Mouse (Mus musculus): ENCODE measurements at regions not wholly inside any gene's neighbourhood (a gene's known extent, or its start where the extent isn't known, plus 50 kb on each side); places are given as distances from the start of the nearest gene placed in this dataset.

GRCm38 (mm10) chr4:95180999-95181398 lies 129.0 kb upstream of the Jun start:
- no peaks in the 10 kb centered on the region for H3K36me3 ChIP-seq (ENCODE audit: control insufficient read depth, insufficient read depth, low read length)
- H3K4me1 ChIP-seq (replicated peaks; ENCODE audit: control insufficient read depth, insufficient read depth, low read length), result peaks cover 10% of the 10 kb centered on the region
- DNase-seq (ENCODE audit: low spot score) (no peak), ATAC-seq (replicated peaks; ENCODE audit: low FRiP score) (no peak)
- no peak overlapping the region for H3K27ac ChIP-seq (ENCODE audit: low read depth, low read length)
- H3K4me3 ChIP-seq (ENCODE audit: low read depth, low read length), result no peak overlapping the region
- H3K4me2 ChIP-seq, result no peak overlapping the region
- no peak overlapping the region for H3K9ac ChIP-seq (ENCODE audit: low read depth, low read length)
- no peaks in the 10 kb centered on the region for H3K27me3 ChIP-seq (replicated peaks; ENCODE audit: control insufficient read depth, insufficient read depth, low read length)
- H3K9me3 ChIP-seq (ENCODE audit: control insufficient read depth, low read length), result no peaks in the 10 kb centered on the region

GRCm38 (mm10) chr4:95184180-95184579 lies 132.2 kb upstream of the Jun start:
- no peaks in the 10 kb centered on the region for H3K27me3 ChIP-seq (replicated peaks; ENCODE audit: control insufficient read depth, insufficient read depth, low read length)
- DNase-seq (ENCODE audit: low spot score), result no peak
- 84% methylated on average over 4 of the region's 4 CpGs for WGBS
- H3K36me3 ChIP-seq (ENCODE audit: control insufficient read depth, insufficient read depth, low read length), result no peaks in the 10 kb centered on the region
- no peaks in the 10 kb centered on the region for H3K9me3 ChIP-seq (ENCODE audit: control insufficient read depth, low read length)
- H3K4me2 ChIP-seq, result no peak overlapping the region
- no peak for ATAC-seq (replicated peaks; ENCODE audit: low FRiP score)
- H3K9ac ChIP-seq (ENCODE audit: low read depth, low read length), result no peak overlapping the region
- H3K27ac ChIP-seq (ENCODE audit: low read depth, low read length), result no peak overlapping the region
- no peaks in the 10 kb centered on the region for H3K4me1 ChIP-seq (replicated peaks; ENCODE audit: control insufficient read depth, insufficient read depth, low read length)
- no peak overlapping the region for H3K4me3 ChIP-seq (ENCODE audit: low read depth, low read length)

GRCm38 (mm10) chr4:95185113-95185915 lies 133.3 kb upstream of the Jun start:
- no peak for ATAC-seq (replicated peaks; ENCODE audit: low FRiP score)
- DNase-seq (ENCODE audit: low spot score), result no peak
- no peak overlapping the region for H3K9ac ChIP-seq (ENCODE audit: low read depth, low read length)
- H3K36me3 ChIP-seq (ENCODE audit: control insufficient read depth, insufficient read depth, low read length), result no peaks in the 10 kb centered on the region
- H3K27ac ChIP-seq (ENCODE audit: low read depth, low read length), result no peak overlapping the region
- 81% methylated on average over 14 of the region's 14 CpGs for WGBS
- no peaks in the 10 kb centered on the region for H3K27me3 ChIP-seq (replicated peaks; ENCODE audit: control insufficient read depth, insufficient read depth, low read length)
- no peaks in the 10 kb centered on the region for H3K4me1 ChIP-seq (replicated peaks; ENCODE audit: control insufficient read depth, insufficient read depth, low read length)
- no peaks in the 10 kb centered on the region for H3K9me3 ChIP-seq (ENCODE audit: control insufficient read depth, low read length)
- no peak overlapping the region for H3K4me3 ChIP-seq (ENCODE audit: low read depth, low read length)
- H3K4me2 ChIP-seq, result no peak overlapping the region

- no peak for ATAC-seq (replicated peaks; ENCODE audit: low FRiP score)
- Histone ChIP-seq H3K4me1 (replicated peaks; ENCODE audit: control insufficient read depth, insufficient read depth, low read length) (no peaks in the 10 kb centered on the region), H3K9me3 (ENCODE audit: control insufficient read depth, low read length) (no peaks in the 10 kb centered on the region), H3K4me3 (ENCODE audit: low read depth, low read length) (no peak overlapping the region), H3K36me3 (ENCODE audit: control insufficient read depth, insufficient read depth, low read length) (no peaks in the 10 kb centered on the region), H3K27me3 (replicated peaks; ENCODE audit: control insufficient read depth, insufficient read depth, low read length) (no peaks in the 10 kb centered on the region), H3K4me2 (no peak overlapping the region), H3K27ac (ENCODE audit: low read depth, low read length) (no peak overlapping the region), H3K9ac (ENCODE audit: low read depth, low read length) (no peak overlapping the region)
- DNase-seq (ENCODE audit: low spot score), result no peak
- WGBS, result 85% methylated on average over 3 of the region's 3 CpGs
Measured at GRCm38 (mm10) chr4:95185916-95186200, 133.8 kb upstream of the Jun start.

- 57% methylated on average over 3 of the region's 3 CpGs for WGBS
- peak; percentile 50 for ATAC-seq (replicated peaks; ENCODE audit: low FRiP score)
- H3K4me2 ChIP-seq, result no peak overlapping the region
Measured at GRCm38 (mm10) chr4:95188107-95188506, 136.1 kb upstream of the Jun start.

GRCm38 (mm10) chr4:95191654-95192406 lies 139.8 kb upstream of the Jun start:
- DNase-seq (ENCODE audit: low spot score) (no peak), ATAC-seq (replicated peaks; ENCODE audit: low FRiP score) (no peak)
- Histone ChIP-seq H3K36me3 (ENCODE audit: control insufficient read depth, insufficient read depth, low read length) (no peaks in the 10 kb centered on the region), H3K4me3 (ENCODE audit: low read depth, low read length) (no peak overlapping the region), H3K4me1 (replicated peaks; ENCODE audit: control insufficient read depth, insufficient read depth, low read length) (peaks cover 28% of the 10 kb centered on the region), H3K9me3 (ENCODE audit: control insufficient read depth, low read length) (no peaks in the 10 kb centered on the region), H3K4me2 (no peak overlapping the region), H3K9ac (ENCODE audit: low read depth, low read length) (no peak overlapping the region), H3K27me3 (replicated peaks; ENCODE audit: control insufficient read depth, insufficient read depth, low read length) (no peaks in the 10 kb centered on the region), H3K27ac (ENCODE audit: low read depth, low read length) (no peak overlapping the region)
- WGBS, result 77% methylated on average over 7 of the region's 7 CpGs

More at GRCm38 (mm10) chr4:95188107-95188506, 136.1 kb upstream of the Jun start:
- H3K36me3 ChIP-seq (ENCODE audit: control insufficient read depth, insufficient read depth, low read length), result no peaks in the 10 kb centered on the region
- H3K27ac ChIP-seq (ENCODE audit: low read depth, low read length), result no peak overlapping the region
- H3K9me3 ChIP-seq (ENCODE audit: control insufficient read depth, low read length), result no peaks in the 10 kb centered on the region
- H3K4me1 ChIP-seq (replicated peaks; ENCODE audit: control insufficient read depth, insufficient read depth, low read length), result peaks cover 9% of the 10 kb centered on the region
- H3K27me3 ChIP-seq (replicated peaks; ENCODE audit: control insufficient read depth, insufficient read depth, low read length), result no peaks in the 10 kb centered on the region
- H3K9ac ChIP-seq (ENCODE audit: low read depth, low read length), result no peak overlapping the region
- no peak for DNase-seq (ENCODE audit: low spot score)
- H3K4me3 ChIP-seq (ENCODE audit: low read depth, low read length), result no peak overlapping the region

- DNase-seq (ENCODE audit: low spot score) (no peak), ATAC-seq (replicated peaks; ENCODE audit: low FRiP score) (peak; percentile 76)
- Histone ChIP-seq H3K27me3 (replicated peaks; ENCODE audit: control insufficient read depth, insufficient read depth, low read length) (no peaks in the 10 kb centered on the region), H3K9me3 (ENCODE audit: control insufficient read depth, low read length) (no peaks in the 10 kb centered on the region), H3K36me3 (ENCODE audit: control insufficient read depth, insufficient read depth, low read length) (no peaks in the 10 kb centered on the region), H3K4me2 (no peak overlapping the region), H3K9ac (ENCODE audit: low read depth, low read length) (no peak overlapping the region), H3K4me1 (replicated peaks; ENCODE audit: control insufficient read depth, insufficient read depth, low read length) (peaks cover 33% of the 10 kb centered on the region), H3K4me3 (ENCODE audit: low read depth, low read length) (no peak overlapping the region), H3K27ac (ENCODE audit: low read depth, low read length) (peak overlapping the region; percentile 46; the same call in 1 of the 2 replicates)
Measured at GRCm38 (mm10) chr4:95192562-95192961, 140.5 kb upstream of the Jun start.

- Histone ChIP-seq H3K4me1 (replicated peaks; ENCODE audit: control insufficient read depth, insufficient read depth, low read length) (peaks cover 33% of the 10 kb centered on the region), H3K36me3 (ENCODE audit: control insufficient read depth, insufficient read depth, low read length) (no peaks in the 10 kb centered on the region), H3K4me2 (no peak overlapping the region; the same call in 1 of the 2 replicates), H3K4me3 (ENCODE audit: low read depth, low read length) (no peak overlapping the region), H3K9me3 (ENCODE audit: control insufficient read depth, low read length) (no peaks in the 10 kb centered on the region), H3K27ac (ENCODE audit: low read depth, low read length) (peak overlapping the region; percentile 8; the same call in 1 of the 2 replicates), H3K9ac (ENCODE audit: low read depth, low read length) (no peak overlapping the region), H3K27me3 (replicated peaks; ENCODE audit: control insufficient read depth, insufficient read depth, low read length) (no peaks in the 10 kb centered on the region)
- peak; percentile 91 for ATAC-seq (replicated peaks; ENCODE audit: low FRiP score)
- 26% methylated on average over 4 of the region's 4 CpGs for WGBS
- DNase-seq (ENCODE audit: low spot score), result no peak
Measured at GRCm38 (mm10) chr4:95193028-95193427, 141.0 kb upstream of the Jun start.

- 58% methylated on average over 4 of the region's 4 CpGs for WGBS
- DNase-seq (ENCODE audit: low spot score) (no peak), ATAC-seq (replicated peaks; ENCODE audit: low FRiP score) (peak; percentile 44; the same call in 1 of the 2 replicates)
- Histone ChIP-seq H3K9ac (ENCODE audit: low read depth, low read length) (no peak overlapping the region), H3K36me3 (ENCODE audit: control insufficient read depth, insufficient read depth, low read length) (no peaks in the 10 kb centered on the region), H3K4me3 (ENCODE audit: low read depth, low read length) (no peak overlapping the region), H3K4me1 (replicated peaks; ENCODE audit: control insufficient read depth, insufficient read depth, low read length) (peaks cover 33% of the 10 kb centered on the region), H3K4me2 (peak overlapping the region; percentile 0; the same call in 1 of the 2 replicates), H3K27ac (ENCODE audit: low read depth, low read length) (peak overlapping the region; percentile 8; the same call in 1 of the 2 replicates), H3K27me3 (replicated peaks; ENCODE audit: control insufficient read depth, insufficient read depth, low read length) (no peaks in the 10 kb centered on the region), H3K9me3 (ENCODE audit: control insufficient read depth, low read length) (no peaks in the 10 kb centered on the region)
Measured at GRCm38 (mm10) chr4:95193473-95193872, 141.5 kb upstream of the Jun start.

Data from liver, embryonic 11.5 days (tissue).